Mouse (Mus musculus) heart, embryonic 14.5 days (tissue): ENCODE data around the gene Cldn3. TPM values are rescaled to one million over a fixed set of nuclear protein-coding genes. Genes with fewer than 3 reads are reported as not detected.
A peak's percentile ranks its signal among the peaks of the same experiment; 100 is the strongest.
"Not testable (repeated sequence)": the region's sequence is repeated elsewhere in the genome, so short reads cannot be mapped to it uniquely, and the experiment has no call there.

Source experiments
- ATAC-seq: fragments of 200-750 bp; cut with Nextera tagmentation; 2 replicates; pipeline ENCODE4 v1.8.0; 2017; ENCODE audit warnings: low read depth, moderate TSS enrichment; ENCODE audit not compliant: insufficient number of reproducible peaks, insufficient read depth, low FRiP score
- H3K27ac ChIP-seq, 2 experiments: fragments of 200-500 bp in 1 of 2; fragments of 300-500 bp in 1 of 2; sonication (generic) in 1 of 2; replicated peaks in 1 of 2; 2 replicates each; pipeline ENCODE4 v1.5.1; 2012 to 2014; ENCODE audit warnings: low read depth in 2 of 2, low read length in 2 of 2, control low read depth in 1 of 2, mild to moderate bottlenecking in 1 of 2, mixed read lengths in 1 of 2; ENCODE audit not compliant: control insufficient read depth in 1 of 2, insufficient read depth in 1 of 2
- H3K27me3 ChIP-seq: fragments of 300-500 bp; sonication (generic); 2 replicates; pipeline ENCODE4 v1.6.1; 2014; ENCODE audit warnings: mild to moderate bottlenecking, low read length, control low read depth; ENCODE audit not compliant: control insufficient read depth, insufficient read depth
- H3K36me3 ChIP-seq: fragments of 300-500 bp; sonication (generic); 2 replicates; pipeline ENCODE4 v1.6.1; 2014; ENCODE audit warnings: mild to moderate bottlenecking, control low read depth, low read length, mixed read lengths; ENCODE audit not compliant: control insufficient read depth, insufficient read depth
- H3K4me1 ChIP-seq, 2 experiments: fragments of 200-500 bp in 1 of 2; fragments of 300-500 bp in 1 of 2; sonication (generic) in 1 of 2; 2 replicates each; pipeline ENCODE4 v1.6.1; 2012 to 2014; ENCODE audit warnings: low read length in 2 of 2, control low read depth in 1 of 2, mixed read lengths in 1 of 2; ENCODE audit not compliant: control insufficient read depth in 2 of 2, insufficient read depth in 2 of 2
- H3K4me2 ChIP-seq: fragments of 300-500 bp; sonication (generic); 2 replicates; pipeline ENCODE4 v1.6.1; 2014; ENCODE audit warnings: mild to moderate bottlenecking, low read length
- H3K4me3 ChIP-seq, 2 experiments: fragments of 200-500 bp in 1 of 2; fragments of 300-500 bp in 1 of 2; sonication (generic) in 1 of 2; 2 replicates each; pipeline ENCODE4 v1.5.1; 2012 to 2014; ENCODE audit warnings: low read length in 2 of 2, mild to moderate bottlenecking in 2 of 2, control low read depth in 1 of 2, low read depth in 1 of 2, moderate library complexity in 1 of 2; ENCODE audit not compliant: control insufficient read depth in 1 of 2, insufficient read depth in 1 of 2
- H3K9ac ChIP-seq: fragments of 300-500 bp; sonication (generic); 2 replicates; pipeline ENCODE4 v1.6.1; 2014; ENCODE audit warnings: mild to moderate bottlenecking, low read length
- H3K9me3 ChIP-seq: fragments of 300-500 bp; sonication (generic); 2 replicates; pipeline ENCODE4 v1.6.1; 2016; ENCODE audit warnings: low read length, control low read depth; ENCODE audit not compliant: control insufficient read depth
- WGBS: fragments of 180-500 bp; shearing (Covaris S2); extraction: QIAGEN DNeasy Blood & Tissue Kit; methylation state at CpG from one replicate; pipeline ENCODE4 v1.1.7; 2014; 5-methylcytosine and 5-hydroxymethylcytosine counted together
- polyA plus RNA-seq: library from polyadenylated mRNA; unstranded; fragments of >200 nt; fragmentation: Nextera tagmentation; extraction: Ambion mirVana; gene quantifications from 2 replicates; pipeline ENCODE4 v1.2.1, GENCODE M21; 2014

Cldn3 gene
- 0.53 and 2.2 TPM in 2 replicates for polyA plus RNA-seq

DNA sequence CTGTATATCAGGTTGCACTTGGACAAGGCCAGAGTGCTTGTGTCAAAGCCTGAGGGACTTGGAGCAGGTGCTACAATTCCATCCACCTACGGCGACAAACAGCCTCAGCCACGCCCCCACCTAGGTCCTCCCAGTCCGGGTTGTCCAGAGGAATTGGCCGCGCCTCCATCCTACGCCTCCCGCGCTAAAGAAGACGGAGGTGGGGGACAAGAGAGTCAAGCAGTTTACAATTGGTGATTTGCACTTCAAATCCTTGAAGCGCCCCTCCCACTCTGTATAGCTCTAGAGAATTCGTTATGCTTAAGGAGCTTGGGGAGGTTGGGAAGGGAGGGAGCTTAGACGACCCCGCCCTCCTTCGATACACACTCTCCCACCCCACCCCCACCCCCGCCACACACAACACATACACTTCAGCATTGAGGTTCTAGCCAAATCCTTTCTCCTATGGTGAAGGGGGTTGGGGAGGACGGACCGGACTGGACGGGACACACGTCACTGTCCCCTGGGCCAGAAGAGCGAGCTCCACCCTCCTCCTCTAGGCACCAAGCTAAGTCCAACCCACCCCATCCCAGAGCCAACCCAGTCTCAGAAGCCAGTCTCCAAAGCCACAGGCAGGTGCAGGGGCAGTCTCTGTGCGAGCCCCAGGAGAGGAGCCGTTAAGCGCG lies at the start of gene Cldn3:
Gene Cldn3, plus strand, starts transcription at position 582 of the 665 bp plus-strand sequence.
- Histone ChIP-seq H3K9ac (peak within 1 kb of the TSS; percentile 18), H3K4me2 (peak within 1 kb of the TSS; percentile 60), H3K9me3 (no peaks in the 10 kb centered on the region), H3K4me3 (peak within 1 kb of the TSS; percentile 7 to 33), H3K27ac (no peak within 1 kb of the TSS), H3K36me3 (no peaks in the 10 kb centered on the region), H3K4me1 (peaks cover 0 to 12% of the 10 kb centered on the region in 2 experiments; a peak in 2 of 4 replicates), H3K27me3 (peaks cover 48% of the 10 kb centered on the region)
- under 1% methylated on average over 25 of the region's 25 CpGs for WGBS
- no peak for ATAC-seq

DNA sequence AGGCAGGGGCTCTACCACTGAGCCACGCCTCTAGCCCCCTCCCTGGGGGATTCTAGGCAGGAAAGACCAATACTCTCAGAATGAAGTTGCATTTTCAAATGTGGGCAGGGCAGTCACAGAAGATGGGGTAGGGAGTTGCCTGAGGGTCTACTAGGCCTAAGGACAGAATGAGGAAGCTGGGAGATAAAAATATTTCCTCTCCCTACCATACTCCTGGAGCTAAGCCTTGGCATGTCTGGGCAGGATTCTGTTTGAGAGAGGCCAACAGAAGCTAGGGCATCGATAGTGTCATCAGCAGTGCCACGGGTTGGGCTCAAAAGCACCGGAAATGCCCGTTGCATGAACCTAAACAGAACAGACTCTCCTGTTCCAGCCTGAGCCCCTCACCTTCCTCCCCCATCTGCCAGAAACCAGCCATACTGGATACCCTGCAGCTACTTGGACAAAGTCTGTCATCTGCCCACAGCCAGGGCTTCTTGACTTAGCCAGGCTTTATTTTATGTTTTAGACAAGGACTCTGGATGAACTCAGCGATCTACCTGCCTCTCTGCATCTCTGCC lies 49.3 kb upstream of the Cldn3 start:
- Histone ChIP-seq H3K4me1 (peaks cover 2 to 3% of the 10 kb centered on the region in 2 experiments; a peak in 1 of 4 replicates), H3K9me3 (no peaks in the 10 kb centered on the region), H3K4me3 (no peak overlapping the region), H3K4me2 (no peak overlapping the region), H3K27ac (no peak overlapping the region), H3K36me3 (0 out of 2 replicates have a peak, but pooled peaks cover 3% of the 10 kb centered on the region), H3K27me3 (no peaks in the 10 kb centered on the region), H3K9ac (no peak overlapping the region)
- 82% methylated on average over 6 of the region's 6 CpGs for WGBS
- no peak for ATAC-seq

DNA sequence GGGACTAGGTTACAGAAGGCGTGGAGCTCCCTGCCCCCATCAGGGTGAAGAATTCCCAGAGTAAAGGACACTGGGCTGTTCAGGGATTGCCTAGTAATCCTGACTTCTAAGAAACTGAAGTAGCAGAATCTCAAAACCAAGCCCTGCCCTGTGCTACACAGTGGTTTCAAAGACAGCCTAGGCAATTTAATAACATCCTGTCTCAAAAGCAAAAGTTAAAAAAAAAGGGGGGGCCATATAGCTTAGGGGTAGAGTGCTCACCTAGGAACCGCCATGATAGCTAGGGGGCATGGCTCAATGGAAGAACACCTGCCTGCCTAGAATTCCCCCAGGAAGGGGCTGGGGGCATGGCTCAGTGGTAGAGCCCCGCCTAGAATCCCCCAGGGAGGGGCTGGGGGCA lies 46.9 kb upstream of the Cldn3 start:
- Histone ChIP-seq H3K36me3 (0 out of 2 replicates have a peak, but pooled peaks cover 3% of the 10 kb centered on the region), H3K27me3 (no peaks in the 10 kb centered on the region), H3K4me2 (no peak overlapping the region), H3K4me1 (no peaks in the 10 kb centered on the region), H3K4me3 (no peak overlapping the region), H3K27ac (no peak overlapping the region), H3K9ac (no peak overlapping the region), H3K9me3 (no peaks in the 10 kb centered on the region)
- ATAC-seq, result no peak
- WGBS, result 67% methylated on average over 3 of the region's 3 CpGs

DNA sequence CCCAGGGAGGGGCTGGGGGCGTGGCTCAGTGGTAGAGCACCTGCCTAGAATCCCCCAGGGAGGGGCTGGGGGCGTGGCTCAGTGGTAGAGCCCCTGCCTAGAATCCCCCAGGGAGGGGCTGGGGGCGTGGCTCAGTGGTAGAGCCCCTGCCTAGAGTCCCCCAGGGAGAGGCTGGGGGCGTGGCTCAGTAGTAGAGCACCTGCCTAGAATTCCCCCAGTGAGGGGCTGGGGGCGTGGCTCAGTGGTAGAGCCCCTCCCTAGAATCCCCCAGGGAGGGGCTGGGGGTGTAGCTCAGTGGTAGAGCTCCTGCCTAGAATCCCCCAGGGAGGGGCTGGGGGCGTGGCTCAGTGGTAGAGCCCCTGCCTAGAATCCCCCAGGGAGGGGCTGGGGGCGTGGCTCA lies 46.5 kb upstream of the Cldn3 start:
- not testable (repeated sequence) for H3K36me3 ChIP-seq, H3K9me3 ChIP-seq, H3K9ac ChIP-seq, H3K4me3 ChIP-seq, H3K4me1 ChIP-seq, H3K4me2 ChIP-seq, H3K27ac ChIP-seq, ATAC-seq, H3K27me3 ChIP-seq
- WGBS, result 83% methylated on average over 3 of the region's 7 CpGs

DNA sequence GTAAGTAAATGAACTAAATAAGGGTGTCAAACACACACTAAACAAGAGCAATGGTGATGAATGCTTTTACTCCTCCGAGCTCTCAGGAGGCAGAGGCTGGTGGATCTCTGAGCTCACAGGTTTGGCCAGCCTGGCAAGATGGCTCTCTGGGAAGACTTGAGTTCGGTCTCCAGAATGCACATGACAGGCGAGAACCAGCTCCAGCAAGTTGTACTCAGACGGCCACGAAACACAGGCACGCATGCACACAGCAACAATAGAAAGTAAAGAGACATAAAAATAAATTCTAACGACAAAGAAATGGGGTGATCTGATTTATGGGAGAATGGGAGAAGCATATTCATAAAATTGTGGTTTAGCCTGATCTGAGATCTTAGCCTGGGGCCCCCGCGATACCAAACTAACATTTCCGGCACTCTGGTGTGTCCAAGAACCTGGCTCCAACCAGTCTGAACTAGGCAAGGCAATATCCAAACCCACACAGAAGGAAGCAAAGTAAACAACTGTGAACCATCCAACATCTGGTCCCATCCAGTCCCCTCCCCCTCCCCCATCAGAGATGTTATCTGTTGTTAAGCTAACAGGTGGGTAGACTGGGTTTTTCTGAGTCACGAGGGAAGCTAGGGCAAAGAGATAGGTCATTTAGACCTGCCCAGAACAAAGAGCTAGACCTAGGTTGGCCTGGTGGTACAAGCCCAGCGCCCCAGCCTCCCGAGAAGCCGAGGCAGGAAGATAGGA lies 44.4 kb upstream of the Cldn3 start:
- no peak overlapping the region for H3K4me3 ChIP-seq
- H3K27ac ChIP-seq, result no peak overlapping the region

DNA sequence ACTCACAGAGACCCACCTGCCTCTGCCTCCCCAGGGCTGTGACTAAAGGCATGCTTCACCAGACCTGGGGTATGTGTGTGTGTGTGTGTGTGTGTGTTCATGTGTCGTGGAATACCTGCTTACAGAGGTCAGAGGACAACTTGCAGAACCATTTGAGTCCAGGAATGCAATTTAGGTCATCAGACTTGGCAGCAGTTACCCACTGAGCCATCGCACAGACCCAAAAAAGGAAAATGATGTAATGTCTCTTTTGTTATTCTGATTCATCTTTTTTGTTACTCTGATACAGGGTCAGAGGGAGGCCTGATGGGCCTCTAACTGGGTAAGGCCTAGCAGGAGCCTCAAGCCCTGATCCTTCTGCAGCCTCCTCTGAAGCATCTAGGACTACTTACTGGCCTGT lies 43.3 kb upstream of the Cldn3 start:
- no peak for ATAC-seq
- no peak overlapping the region for H3K4me3 ChIP-seq
- H3K4me2 ChIP-seq, result no peak overlapping the region
- H3K27me3 ChIP-seq, result peaks cover 24% of the 10 kb centered on the region
- H3K9me3 ChIP-seq, result no peaks in the 10 kb centered on the region
- peaks cover 11% of the 10 kb centered on the region in 2 experiments for H3K4me1 ChIP-seq
- H3K36me3 ChIP-seq, result no peaks in the 10 kb centered on the region
- H3K9ac ChIP-seq, result no peak overlapping the region
- 61% methylated on average over 2 of the region's 2 CpGs for WGBS
- no peak overlapping the region for H3K27ac ChIP-seq

More for the DNA sequence above, 44.4 kb upstream of the Cldn3 start:
- Histone ChIP-seq H3K36me3 (no peaks in the 10 kb centered on the region), H3K9me3 (no peaks in the 10 kb centered on the region), H3K4me1 (peaks cover 3 to 4% of the 10 kb centered on the region in 2 experiments; a peak in 3 of 4 replicates), H3K4me2 (no peak overlapping the region), H3K27me3 (peaks cover 16% of the 10 kb centered on the region), H3K9ac (no peak overlapping the region)
- WGBS, result 78% methylated on average over 14 of the region's 14 CpGs
- no peak for ATAC-seq

DNA sequence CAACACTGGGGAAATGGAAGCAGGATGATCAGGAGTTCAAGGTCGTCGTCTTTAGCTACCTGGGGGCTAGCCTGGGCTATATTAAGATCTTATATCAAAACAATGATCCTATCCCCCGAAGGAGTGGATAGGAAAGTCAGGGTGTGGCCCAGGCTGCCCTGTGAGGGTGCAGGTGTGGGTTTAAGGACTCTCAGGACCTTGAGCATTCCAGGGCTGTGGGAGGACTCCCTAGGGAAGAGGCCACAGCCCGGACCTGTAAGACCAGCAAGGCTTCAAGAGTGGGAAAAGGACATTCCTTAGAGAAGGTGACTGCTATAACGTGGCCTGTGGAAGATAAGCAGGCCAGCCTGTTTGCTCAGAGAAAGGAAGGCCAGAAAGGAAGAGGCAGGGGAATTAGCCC lies 41.8 kb upstream of the Cldn3 start:
- no peak overlapping the region for H3K27ac ChIP-seq
- 49% methylated on average over 5 of the region's 5 CpGs for WGBS
- no peak for ATAC-seq
- peaks cover 11 to 14% of the 10 kb centered on the region in 2 experiments for H3K4me1 ChIP-seq
- no peaks in the 10 kb centered on the region for H3K36me3 ChIP-seq
- peaks cover 24% of the 10 kb centered on the region for H3K27me3 ChIP-seq
- H3K4me2 ChIP-seq, result no peak overlapping the region
- no peaks in the 10 kb centered on the region for H3K9me3 ChIP-seq
- no peak overlapping the region for H3K4me3 ChIP-seq
- no peak overlapping the region for H3K9ac ChIP-seq
